Mouse (Mus musculus): Measurements from ENCODE around the gene Cacna1e. TPM values are rescaled to one million over a fixed set of nuclear protein-coding genes. Genes with fewer than 3 reads are reported as not detected.
A peak's percentile ranks its signal among the peaks of the same experiment; 100 is the strongest.

The Cacna1e gene
- polyA plus RNA-seq (2012; rRNA removed) (0.02 and 0.04 TPM in 2 replicates), polyA plus RNA-seq (2014; fragmentation: Nextera tagmentation; extraction: Ambion mirVana) (0.03 TPM in 2 replicates)

DNA sequence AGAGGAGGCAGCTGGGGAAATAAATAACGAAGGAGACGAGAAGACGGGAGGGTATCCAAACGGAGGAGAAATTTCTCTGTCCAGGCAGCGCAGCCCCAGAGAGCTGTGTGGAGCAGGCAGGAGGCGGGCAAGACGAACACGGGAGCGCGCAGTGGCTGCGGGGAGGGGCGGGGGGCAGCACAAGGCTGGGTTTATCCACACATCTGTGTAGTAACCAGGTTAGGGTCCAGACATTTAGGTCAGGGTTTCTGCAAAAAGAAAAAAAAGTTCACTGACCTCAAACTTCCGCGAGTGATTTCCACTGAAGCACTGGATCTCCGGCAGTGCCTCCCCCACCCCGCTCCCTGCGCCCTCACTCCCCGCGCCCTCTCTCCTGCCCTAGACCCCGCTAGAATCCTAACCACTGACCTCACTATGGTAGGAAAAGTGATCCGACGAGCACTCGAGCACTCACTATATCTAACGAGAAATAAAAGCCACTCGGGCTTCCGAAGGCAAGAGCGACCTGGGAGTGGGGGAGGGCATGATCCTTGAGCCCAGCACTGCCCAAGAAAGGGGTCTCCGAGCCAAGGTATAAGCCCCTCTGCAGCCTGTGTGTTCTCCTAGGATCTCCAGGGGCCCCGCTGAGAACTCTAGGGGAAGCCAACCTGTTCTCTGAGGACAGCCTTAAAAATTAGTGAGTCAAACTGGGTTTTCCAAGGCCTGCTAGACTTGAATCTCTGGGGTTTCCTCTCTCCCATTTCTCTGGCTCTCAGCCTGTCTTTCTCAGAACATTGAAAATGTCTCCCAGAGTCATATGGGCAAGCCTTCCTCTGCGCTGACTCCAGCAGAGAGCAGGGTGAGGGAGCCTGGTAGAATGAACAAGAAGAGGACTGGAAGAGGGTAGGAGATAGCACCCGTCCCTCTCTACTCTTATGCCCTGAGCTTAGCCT is at the start of gene Cacna1e:
Cacna1e (minus strand) TSS at position 227 of the 932 bp plus-strand sequence.
- no peak within 1 kb of the TSS for H3K9ac ChIP-seq (replicated peaks)
- no peak for ATAC-seq (ENCODE audit: insufficient read depth)
- no peak within 1 kb of the TSS for H3K4me3 ChIP-seq (ENCODE audit: insufficient read depth in 1 of 2, low read depth in 2 of 2, low read length in 2 of 2)

GRCm38 (mm10) chr1:154918406-154918805 is 34.1 kb upstream of the Cacna1e start:
- H3K4me3 ChIP-seq (ENCODE audit: insufficient read depth in 1 of 2, low read depth in 2 of 2, low read length in 2 of 2): no peak overlapping the region
- H3K9ac ChIP-seq (replicated peaks): no peak overlapping the region
- H3K9me3 ChIP-seq (ENCODE audit: control insufficient read depth, low read length): no peaks in the 10 kb centered on the region
- 47% methylated on average over 2 of the region's 2 CpGs for WGBS (ENCODE audit: insufficient replicate concordance)
- no peaks in the 10 kb centered on the region for H3K4me1 ChIP-seq (replicated peaks; ENCODE audit: control insufficient read depth in 2 of 2, insufficient read depth in 2 of 2, low read length in 1 of 2)
- H3K27me3 ChIP-seq (ENCODE audit: control insufficient read depth, insufficient read depth, low read length): no peaks in the 10 kb centered on the region
- no peak overlapping the region for H3K27ac ChIP-seq
- no peak for ATAC-seq (ENCODE audit: insufficient read depth)
- no peaks in the 10 kb centered on the region for H3K36me3 ChIP-seq (replicated peaks; ENCODE audit: control insufficient read depth, insufficient read depth, low read depth)
- H3K4me2 ChIP-seq (ENCODE audit: low read depth): no peak overlapping the region
- no peak for DNase-seq (ENCODE audit: low read depth in 3 of 3, low spot score in 3 of 3)
- no peak for TF ChIP-seq CTCF (IDR thresholded peaks at IDR 0.05; ENCODE audit: low read depth)
- no peak for TF ChIP-seq EP300 (IDR thresholded peaks at IDR 0.05; ENCODE audit: low read depth)

More for the DNA sequence above, at the start of gene Cacna1e:
- H3K4me1 ChIP-seq (replicated peaks; ENCODE audit: control insufficient read depth in 2 of 2, insufficient read depth in 2 of 2, low read length in 1 of 2): no peaks in the 10 kb centered on the region
- no peaks in the 10 kb centered on the region for H3K9me3 ChIP-seq (ENCODE audit: control insufficient read depth, low read length)
- peaks cover 9% of the 10 kb centered on the region for H3K27me3 ChIP-seq (ENCODE audit: control insufficient read depth, insufficient read depth, low read length)
- no peak within 1 kb of the TSS for H3K27ac ChIP-seq
- WGBS (ENCODE audit: insufficient replicate concordance): 8% methylated on average over 31 of the region's 31 CpGs
- no peak for DNase-seq (ENCODE audit: low read depth in 3 of 3, low spot score in 3 of 3)
- TF ChIP-seq CTCF (IDR thresholded peaks at IDR 0.05; ENCODE audit: low read depth): no peak
- TF ChIP-seq EP300 (IDR thresholded peaks at IDR 0.05; ENCODE audit: low read depth): no peak
- no peaks in the 10 kb centered on the region for H3K36me3 ChIP-seq (replicated peaks; ENCODE audit: control insufficient read depth, insufficient read depth, low read depth)
- H3K4me2 ChIP-seq (ENCODE audit: low read depth): peak within 1 kb of the TSS; percentile 21; the same call in 1 of the 2 replicates

GRCm38 (mm10) chr1:154917438-154917837 is 33.1 kb upstream of the Cacna1e start:
- Histone ChIP-seq H3K9ac (replicated peaks) (no peak overlapping the region), H3K36me3 (replicated peaks; ENCODE audit: control insufficient read depth, insufficient read depth, low read depth) (no peaks in the 10 kb centered on the region), H3K4me1 (replicated peaks; ENCODE audit: control insufficient read depth in 2 of 2, insufficient read depth in 2 of 2, low read length in 1 of 2) (no peaks in the 10 kb centered on the region), H3K27me3 (ENCODE audit: control insufficient read depth, insufficient read depth, low read length) (no peaks in the 10 kb centered on the region), H3K4me2 (ENCODE audit: low read depth) (no peak overlapping the region), H3K27ac (no peak overlapping the region), H3K9me3 (ENCODE audit: control insufficient read depth, low read length) (no peaks in the 10 kb centered on the region), H3K4me3 (ENCODE audit: insufficient read depth in 1 of 2, low read depth in 2 of 2, low read length in 2 of 2) (no peak overlapping the region)
- TF ChIP-seq EP300 (IDR thresholded peaks at IDR 0.05; ENCODE audit: low read depth) (no peak), CTCF (IDR thresholded peaks at IDR 0.05; ENCODE audit: low read depth) (no peak)
- no peak for ATAC-seq (ENCODE audit: insufficient read depth)
- DNase-seq (ENCODE audit: low read depth in 3 of 3, low spot score in 3 of 3): no peak
- 56% methylated on average over 6 of the region's 6 CpGs for WGBS (ENCODE audit: insufficient replicate concordance)

DNA sequence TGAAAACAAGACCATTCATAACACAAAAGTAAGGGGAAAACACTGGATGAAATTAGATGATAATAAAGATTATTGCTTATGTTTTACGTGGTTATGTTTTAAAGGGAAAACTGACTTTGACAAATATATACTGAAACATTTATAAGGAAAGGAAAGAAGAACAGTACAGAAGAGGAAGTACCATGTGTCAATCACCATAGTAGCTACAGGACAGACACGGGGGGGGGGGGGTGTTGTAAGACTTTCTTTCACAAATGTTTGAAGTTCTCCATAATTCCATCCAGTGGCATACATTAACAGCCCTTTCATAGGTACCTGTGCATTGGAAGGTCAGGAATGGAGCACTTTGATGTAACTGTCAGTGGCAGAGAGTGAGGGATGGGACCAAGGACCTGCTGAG is 25.3 kb upstream of the Cacna1e start:
- Histone ChIP-seq H3K4me1 (replicated peaks; ENCODE audit: control insufficient read depth in 2 of 2, insufficient read depth in 2 of 2, low read length in 1 of 2) (no peaks in the 10 kb centered on the region), H3K36me3 (replicated peaks; ENCODE audit: control insufficient read depth, insufficient read depth, low read depth) (no peaks in the 10 kb centered on the region), H3K9me3 (ENCODE audit: control insufficient read depth, low read length) (no peaks in the 10 kb centered on the region), H3K4me3 (ENCODE audit: insufficient read depth in 1 of 2, low read depth in 2 of 2, low read length in 2 of 2) (no peak overlapping the region), H3K27me3 (ENCODE audit: control insufficient read depth, insufficient read depth, low read length) (no peaks in the 10 kb centered on the region), H3K4me2 (ENCODE audit: low read depth) (no peak overlapping the region), H3K9ac (replicated peaks) (no peak overlapping the region), H3K27ac (no peak overlapping the region)
- DNase-seq (ENCODE audit: low read depth in 3 of 3, low spot score in 3 of 3) (no peak), ATAC-seq (ENCODE audit: insufficient read depth) (no peak)
- no peak for TF ChIP-seq CTCF (IDR thresholded peaks at IDR 0.05; ENCODE audit: low read depth)
- TF ChIP-seq EP300 (IDR thresholded peaks at IDR 0.05; ENCODE audit: low read depth): no peak
- 28% methylated on average over 2 of the region's 2 CpGs for WGBS (ENCODE audit: insufficient replicate concordance)

GRCm38 (mm10) chr1:154897390-154897789 is 13.1 kb upstream of the Cacna1e start:
- Histone ChIP-seq H3K4me3 (ENCODE audit: insufficient read depth in 1 of 2, low read depth in 2 of 2, low read length in 2 of 2) (no peak overlapping the region), H3K4me1 (replicated peaks; ENCODE audit: control insufficient read depth in 2 of 2, insufficient read depth in 2 of 2, low read length in 1 of 2) (no peaks in the 10 kb centered on the region), H3K27ac (no peak overlapping the region), H3K27me3 (ENCODE audit: control insufficient read depth, insufficient read depth, low read length) (no peaks in the 10 kb centered on the region), H3K4me2 (ENCODE audit: low read depth) (no peak overlapping the region), H3K9me3 (ENCODE audit: control insufficient read depth, low read length) (no peaks in the 10 kb centered on the region), H3K9ac (replicated peaks) (no peak overlapping the region), H3K36me3 (replicated peaks; ENCODE audit: control insufficient read depth, insufficient read depth, low read depth) (no peaks in the 10 kb centered on the region)
- WGBS (ENCODE audit: insufficient replicate concordance): 52% methylated on average over 2 of the region's 2 CpGs
- DNase-seq (ENCODE audit: low read depth in 3 of 3, low spot score in 3 of 3): no peak
- TF ChIP-seq CTCF (IDR thresholded peaks at IDR 0.05; ENCODE audit: low read depth): no peak
- no peak for TF ChIP-seq EP300 (IDR thresholded peaks at IDR 0.05; ENCODE audit: low read depth)
- no peak for ATAC-seq (ENCODE audit: insufficient read depth)

Measured in liver, embryonic 14.5 days (tissue).